Mouse (Mus musculus) heart, postnatal 0 days (tissue): ENCODE data around the gene C130074G19Rik. TPM values are rescaled to one million over a fixed set of nuclear protein-coding genes. Genes with fewer than 3 reads are reported as not detected.

Source experiments
- ATAC-seq: fragments of 200-750 bp; cut with Nextera tagmentation; 2 replicates; pipeline ENCODE4 v1.8.0; 2017; ENCODE audit warnings: low read depth, moderate number of reproducible peaks, moderate library complexity; ENCODE audit not compliant: insufficient read depth
- DNase-seq: peaks from one replicate; pipeline ENCODE4 v3.0.0-alpha.2; 2016; ENCODE audit warnings: low spot score
- H3K27ac ChIP-seq: fragments of 300-500 bp; sonication (generic); 2 replicates; pipeline ENCODE4 v1.5.1; 2014; ENCODE audit warnings: low read depth, mild to moderate bottlenecking
- H3K27me3 ChIP-seq: fragments of 300-500 bp; sonication (generic); 2 replicates; pipeline ENCODE4 v1.6.1; 2014; ENCODE audit warnings: low read length, mixed read lengths; ENCODE audit not compliant: control insufficient read depth, insufficient read depth
- H3K36me3 ChIP-seq: fragments of 300-500 bp; sonication (generic); replicated peaks from 2 replicates; pipeline ENCODE4 v1.6.1; 2014; ENCODE audit warnings: low read length, mixed read lengths; ENCODE audit not compliant: control insufficient read depth, insufficient read depth
- H3K4me1 ChIP-seq: fragments of 300-500 bp; sonication (generic); 2 replicates; pipeline ENCODE4 v1.6.1; 2014; ENCODE audit warnings: antibody characterized with exemption; ENCODE audit not compliant: control insufficient read depth, insufficient read depth
- H3K4me2 ChIP-seq: fragments of 300-500 bp; sonication (generic); 2 replicates; pipeline ENCODE4 v1.6.1; 2014; ENCODE audit warnings: low read depth, mild to moderate bottlenecking, low read length, moderate library complexity
- H3K4me3 ChIP-seq: fragments of 300-500 bp; sonication (generic); 2 replicates; pipeline ENCODE4 v1.5.1; 2014; ENCODE audit warnings: low read depth, low read length
- H3K9ac ChIP-seq: fragments of 300-500 bp; sonication (generic); replicated peaks from 2 replicates; pipeline ENCODE4 v1.6.1; 2014; ENCODE audit warnings: low read depth, low read length, mixed read lengths
- H3K9me3 ChIP-seq: fragments of 300-500 bp; sonication (generic); replicated peaks from 2 replicates; pipeline ENCODE4 v1.6.1; 2016; ENCODE audit warnings: low read length; ENCODE audit not compliant: control insufficient read depth
- CTCF ChIP-seq: IDR thresholded peaks from 2 replicates; pipeline ENCODE4 v1.5.1; 2016; ENCODE audit warnings: antibody characterized with exemption, control low read depth, low read depth
- EP300 ChIP-seq: IDR thresholded peaks from 2 replicates; pipeline ENCODE4 v1.6.1; 2016; ENCODE audit warnings: antibody characterized with exemption, low read depth
- WGBS: fragments of 180-500 bp; shearing (Covaris S2); extraction: QIAGEN DNeasy Blood & Tissue Kit; methylation state at CpG from one replicate; pipeline ENCODE4 v1.1.7; 2014; 5-methylcytosine and 5-hydroxymethylcytosine counted together
- microRNA counts: library from miRNA; unstranded; fragments of <30 nt; microRNA quantifications from one replicate; lab custom pipeline; 2015
- microRNA-seq: library from miRNA; unstranded; fragments of <30 nt; microRNA quantifications from one replicate; pipeline ENCODE4, GENCODE M21; 2016
- polyA plus RNA-seq: library from polyadenylated mRNA; unstranded; fragments of >200 nt; fragmentation: Nextera tagmentation; extraction: Ambion mirVana; gene quantifications from 2 replicates; pipeline ENCODE4 v1.2.1, GENCODE M21; 2015
- total RNA-seq: library from RNA; depleted of rRNA; stranded (reverse); fragments of >200 nt; gene quantifications from 2 replicates; pipeline ENCODE4 v1.2.3, GENCODE M21; 2014; ENCODE audit warnings: low replicate concordance; rRNA removed

C130074G19Rik gene
- total and polyA plus RNA-seq, 2 experiments from 2014 or later, result 1.8 to 10.3 TPM

DNA sequence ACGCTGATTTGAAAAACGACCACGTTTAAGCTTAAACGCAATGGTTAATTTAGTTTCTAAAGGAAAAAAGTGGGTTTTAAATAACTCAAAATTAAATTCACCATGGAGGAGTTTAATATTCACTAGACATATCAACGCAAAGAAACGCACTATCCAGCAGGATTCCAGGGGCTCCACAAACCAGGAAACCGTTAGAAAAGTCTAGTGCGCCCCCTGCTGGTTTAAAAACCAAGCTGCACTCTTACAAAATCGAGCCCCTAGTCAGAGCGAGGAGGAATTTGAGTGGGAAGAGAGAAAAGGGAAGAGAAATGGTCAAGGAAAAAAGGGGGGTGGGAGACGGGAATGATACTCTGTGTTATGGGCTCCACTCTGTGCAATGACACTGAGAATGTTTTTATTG lies 57.9 kb downstream of the C130074G19Rik start:
- DNase-seq (peak; percentile 74), ATAC-seq (peak; percentile 59)
- TF ChIP-seq EP300 (no peak), CTCF (peak; percentile 68)
- no peaks in the 10 kb centered on the region for H3K9me3 ChIP-seq
- no peaks in the 10 kb centered on the region for H3K27me3 ChIP-seq
- H3K4me3 ChIP-seq, result no peak overlapping the region
- H3K27ac ChIP-seq, result peak overlapping the region; percentile 72
- peaks cover 9% of the 10 kb centered on the region for H3K4me1 ChIP-seq
- 23% methylated on average over 11 of the region's 11 CpGs for WGBS
- H3K36me3 ChIP-seq, result peaks cover 18% of the 10 kb centered on the region
- no peak overlapping the region for H3K9ac ChIP-seq
- peak overlapping the region; percentile 49 for H3K4me2 ChIP-seq

- peak overlapping the region; percentile 49 for H3K4me2 ChIP-seq
- H3K4me1 ChIP-seq, result peaks cover 9% of the 10 kb centered on the region
- no peak overlapping the region for H3K4me3 ChIP-seq
- H3K27me3 ChIP-seq, result no peaks in the 10 kb centered on the region
- peak overlapping the region; percentile 72 for H3K27ac ChIP-seq
- H3K9me3 ChIP-seq, result no peaks in the 10 kb centered on the region
- peaks cover 24% of the 10 kb centered on the region for H3K36me3 ChIP-seq
- peak; percentile 91 for DNase-seq
- 2% methylated on average over 12 of the region's 12 CpGs for WGBS
- TF ChIP-seq CTCF (peak; percentile 98), EP300 (0 out of 2 replicates have a peak, but pooled peaks have one; percentile 26)
- peak; percentile 93 for ATAC-seq
- H3K9ac ChIP-seq, result no peak overlapping the region
These were observed 58.6 kb downstream of the C130074G19Rik start for GRCm38 (mm10) chr1:184824439-184824851.

- Histone ChIP-seq H3K9ac (no peak overlapping the region), H3K4me3 (no peak overlapping the region), H3K36me3 (peaks cover 38% of the 10 kb centered on the region), H3K4me1 (peaks cover 9% of the 10 kb centered on the region), H3K4me2 (no peak overlapping the region), H3K9me3 (no peaks in the 10 kb centered on the region), H3K27me3 (no peaks in the 10 kb centered on the region), H3K27ac (no peak overlapping the region)
- no peak for DNase-seq
- WGBS, result 39% methylated on average over 11 of the region's 11 CpGs
- ATAC-seq, result no peak
- TF ChIP-seq EP300, result no peak
- TF ChIP-seq CTCF, result no peak
These were observed 60.3 kb downstream of the C130074G19Rik start for GRCm38 (mm10) chr1:184822678-184823077.

MicroRNAs within 50 kb of the gene (microRNA counts, 519-probe panel; counts per million panel counts)
- microRNA mmu-miR-1981 (lab: Ali Mortazavi, UCI), result not detected

Small RNA genes within 50 kb of the gene (microRNA-seq; reads per million reads assigned to microRNA genes)
- gene Mir1981, result 145 reads per million, percentile 62 among the genes with 10 or more reads in this experiment

Other genes starting within 250 kb of the C130074G19Rik start
- gene Hlx, start 150.6 kb downstream of the C130074G19Rik start, total RNA-seq, result 7.0 and 14.0 TPM in 2 replicates
- gene Hlx, start 150.6 kb downstream of the C130074G19Rik start, polyA plus RNA-seq, result 8.1 and 10.0 TPM in 2 replicates
- not detected in 2 replicates for gene Marc1, start 71.9 kb downstream of the C130074G19Rik start, total RNA-seq
- gene Marc1, start 71.9 kb downstream of the C130074G19Rik start, polyA plus RNA-seq, result not detected in 2 replicates
- gene Marc2, start 36.8 kb downstream of the C130074G19Rik start, total RNA-seq, result 82.7 and 90.0 TPM in 2 replicates
- gene Marc2, start 36.8 kb downstream of the C130074G19Rik start, polyA plus RNA-seq, result 133 and 135 TPM in 2 replicates
- gene Mark1, start 116.4 kb upstream of the C130074G19Rik start, total RNA-seq, result 10.5 and 15.2 TPM in 2 replicates
- 1.0 and 1.2 TPM in 2 replicates for gene Mark1, start 116.4 kb upstream of the C130074G19Rik start, polyA plus RNA-seq